Mouse (Mus musculus): ENCODE results near the gene Dnajc25. TPM values are rescaled to one million over a fixed set of nuclear protein-coding genes. Genes with fewer than 3 reads are reported as not detected.

The Dnajc25 gene
- polyA plus RNA-seq (2014; fragmentation: Nextera tagmentation; extraction: Ambion mirVana): 5.7 and 6.3 TPM in 2 replicates

DNA sequence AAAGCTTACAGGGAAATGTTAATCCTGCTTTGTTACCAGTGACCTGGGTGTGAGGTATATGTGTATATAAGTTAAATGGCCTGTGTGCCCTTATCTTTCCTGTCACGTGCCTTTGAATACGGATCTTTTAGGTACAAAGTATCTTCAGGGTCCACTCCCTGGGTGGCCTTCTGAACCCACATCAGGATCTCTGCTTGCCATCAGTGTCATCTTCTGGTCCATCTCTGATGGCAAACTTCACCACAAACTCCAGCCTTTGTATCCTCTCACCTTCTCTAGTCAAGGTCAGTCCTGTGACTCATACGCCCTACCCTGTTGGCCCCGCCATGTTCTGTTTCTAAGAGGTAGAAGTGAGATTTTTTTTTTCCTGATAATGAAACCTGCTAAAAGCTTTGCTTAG, at the start of gene Dnajc25:
Gene Dnajc25 (plus strand): TSS at position 301 of the 400 bp plus-strand sequence.
- ATAC-seq (ENCODE audit: low FRiP score, low TSS enrichment): no peak
- DNase-seq: no peak
- no peak within 1 kb of the TSS for H3K4me3 ChIP-seq (replicated peaks; ENCODE audit: low read depth, low read length)
- H3K36me3 ChIP-seq (ENCODE audit: control insufficient read depth, insufficient read depth, low read length): no peaks in the 10 kb centered on the region
- no peak within 1 kb of the TSS for H3K27ac ChIP-seq (replicated peaks; ENCODE audit: low read depth, low read length)
- 92% methylated on average over 4 of the region's 4 CpGs for WGBS
- no peaks in the 10 kb centered on the region for H3K27me3 ChIP-seq (ENCODE audit: control insufficient read depth, insufficient read depth, low read length)
- no peaks in the 10 kb centered on the region for H3K9me3 ChIP-seq (ENCODE audit: control insufficient read depth, low read length)
- no peak within 1 kb of the TSS for H3K4me2 ChIP-seq (ENCODE audit: low read length)
- H3K4me1 ChIP-seq (ENCODE audit: control insufficient read depth, insufficient read depth, low read length): no peaks in the 10 kb centered on the region
- H3K9ac ChIP-seq (replicated peaks; ENCODE audit: low read length): no peak within 1 kb of the TSS

DNA sequence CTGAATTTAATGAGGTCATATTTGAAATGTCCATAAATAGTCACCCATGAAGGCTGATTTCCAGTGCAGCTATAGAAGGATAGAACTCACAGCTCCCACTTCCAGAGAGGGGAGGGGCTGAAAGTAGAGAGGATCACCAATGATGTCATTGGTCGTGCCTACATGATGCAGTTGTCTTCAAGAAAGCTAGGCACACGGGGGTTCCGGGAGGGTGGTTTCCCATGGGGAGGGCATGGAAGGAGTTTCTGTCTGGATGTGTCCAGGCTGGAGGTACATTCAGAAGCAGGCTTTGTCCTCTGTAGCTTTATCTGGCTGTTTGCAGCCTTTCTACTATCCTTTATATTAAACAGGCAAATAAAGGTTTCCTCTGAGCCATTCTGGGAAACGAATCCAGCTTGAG, 46.5 kb upstream of the Dnajc25 start:
- ATAC-seq (ENCODE audit: low FRiP score, low TSS enrichment): no peak
- WGBS: 86% methylated on average over 4 of the region's 4 CpGs
- DNase-seq: no peak

DNA sequence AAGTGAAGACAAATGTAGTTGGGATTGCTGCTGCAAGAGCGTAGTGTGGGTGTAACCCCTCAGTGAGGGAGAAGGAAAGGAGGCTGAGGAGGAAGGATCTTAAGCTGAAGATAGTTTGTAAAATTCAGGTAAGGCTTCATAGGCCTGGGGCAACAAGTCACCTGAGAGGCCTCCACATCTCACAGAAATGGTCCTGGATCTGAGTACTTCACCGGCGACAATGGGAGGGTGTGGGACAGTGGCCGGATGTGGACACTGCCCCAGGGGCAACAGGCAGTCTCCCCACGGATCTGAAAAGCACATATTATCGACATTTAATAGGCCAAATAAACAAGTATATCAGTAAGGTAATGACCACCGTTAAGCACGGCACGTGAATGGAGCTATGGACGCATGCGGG, 42.2 kb upstream of the Dnajc25 start:
- Histone ChIP-seq H3K4me2 (ENCODE audit: low read length) (no peak overlapping the region), H3K4me1 (ENCODE audit: control insufficient read depth, insufficient read depth, low read length) (no peaks in the 10 kb centered on the region), H3K9ac (replicated peaks; ENCODE audit: low read length) (no peak overlapping the region), H3K36me3 (ENCODE audit: control insufficient read depth, insufficient read depth, low read length) (0 out of 2 replicates have a peak, but pooled peaks cover 3% of the 10 kb centered on the region), H3K27ac (replicated peaks; ENCODE audit: low read depth, low read length) (no peak overlapping the region), H3K27me3 (ENCODE audit: control insufficient read depth, insufficient read depth, low read length) (no peaks in the 10 kb centered on the region), H3K4me3 (replicated peaks; ENCODE audit: low read depth, low read length) (no peak overlapping the region), H3K9me3 (ENCODE audit: control insufficient read depth, low read length) (no peaks in the 10 kb centered on the region)
- DNase-seq (no peak), ATAC-seq (ENCODE audit: low FRiP score, low TSS enrichment) (no peak)
- 93% methylated on average over 11 of the region's 11 CpGs for WGBS

More for the DNA sequence above, 46.5 kb upstream of the Dnajc25 start:
- Histone ChIP-seq H3K4me3 (replicated peaks; ENCODE audit: low read depth, low read length) (no peak overlapping the region), H3K9me3 (ENCODE audit: control insufficient read depth, low read length) (no peaks in the 10 kb centered on the region), H3K4me1 (ENCODE audit: control insufficient read depth, insufficient read depth, low read length) (no peaks in the 10 kb centered on the region; the same call in 1 of the 2 replicates), H3K27ac (replicated peaks; ENCODE audit: low read depth, low read length) (no peak overlapping the region), H3K36me3 (ENCODE audit: control insufficient read depth, insufficient read depth, low read length) (no peaks in the 10 kb centered on the region), H3K9ac (replicated peaks; ENCODE audit: low read length) (no peak overlapping the region), H3K27me3 (ENCODE audit: control insufficient read depth, insufficient read depth, low read length) (no peaks in the 10 kb centered on the region), H3K4me2 (ENCODE audit: low read length) (no peak overlapping the region)

DNA sequence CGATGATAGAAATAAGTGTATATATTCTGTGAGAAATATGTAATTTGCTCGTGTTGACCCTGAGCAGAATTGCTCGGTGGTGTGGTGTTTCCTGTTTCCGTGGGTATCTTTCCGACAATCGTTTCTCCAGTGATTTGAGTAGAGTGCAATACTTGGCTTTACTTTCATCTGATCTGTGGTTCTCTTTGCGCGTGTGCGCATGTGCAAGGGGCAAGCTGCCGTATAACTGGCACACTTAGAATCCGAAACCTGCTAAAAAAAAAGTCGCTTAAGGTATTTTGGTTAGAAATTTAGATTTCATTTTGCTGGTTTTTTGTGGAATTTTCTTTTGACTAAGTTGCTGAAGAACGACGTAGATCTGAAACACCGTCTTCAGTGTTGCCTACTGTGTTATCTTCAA, 33.1 kb upstream of the Dnajc25 start:
- Histone ChIP-seq H3K36me3 (ENCODE audit: control insufficient read depth, insufficient read depth, low read length) (0 out of 2 replicates have a peak, but pooled peaks cover 2% of the 10 kb centered on the region), H3K9ac (replicated peaks; ENCODE audit: low read length) (no peak overlapping the region), H3K4me1 (ENCODE audit: control insufficient read depth, insufficient read depth, low read length) (no peaks in the 10 kb centered on the region), H3K27me3 (ENCODE audit: control insufficient read depth, insufficient read depth, low read length) (no peaks in the 10 kb centered on the region), H3K4me2 (ENCODE audit: low read length) (no peak overlapping the region), H3K4me3 (replicated peaks; ENCODE audit: low read depth, low read length) (no peak overlapping the region), H3K9me3 (ENCODE audit: control insufficient read depth, low read length) (no peaks in the 10 kb centered on the region), H3K27ac (replicated peaks; ENCODE audit: low read depth, low read length) (no peak overlapping the region)
- DNase-seq (no peak), ATAC-seq (ENCODE audit: low FRiP score, low TSS enrichment) (no peak)
- WGBS: 95% methylated on average over 15 of the region's 15 CpGs

DNA sequence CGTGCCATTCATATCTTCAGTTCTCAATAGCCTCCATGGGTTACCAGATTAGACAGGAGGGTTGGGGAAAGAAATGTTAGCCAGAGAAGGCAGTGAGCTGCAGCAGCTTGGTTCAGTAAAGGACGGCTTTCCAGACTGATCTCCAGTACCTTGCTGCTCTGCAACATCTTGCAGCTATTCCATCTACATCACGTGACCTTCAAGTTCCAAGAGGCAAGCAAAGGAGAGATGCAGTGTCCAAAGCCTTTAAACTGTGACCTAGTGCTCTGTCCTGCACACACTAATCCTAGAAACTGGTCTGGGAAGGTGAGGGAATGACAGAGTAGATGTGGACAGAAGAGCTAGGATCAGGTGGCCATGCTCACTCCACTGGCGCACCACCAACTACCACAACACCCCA, 31.6 kb upstream of the Dnajc25 start:
- H3K4me3 ChIP-seq (replicated peaks; ENCODE audit: low read depth, low read length): no peak overlapping the region
- H3K36me3 ChIP-seq (ENCODE audit: control insufficient read depth, insufficient read depth, low read length): no peaks in the 10 kb centered on the region
- no peak overlapping the region for H3K9ac ChIP-seq (replicated peaks; ENCODE audit: low read length)
- H3K27me3 ChIP-seq (ENCODE audit: control insufficient read depth, insufficient read depth, low read length): no peaks in the 10 kb centered on the region
- no peak overlapping the region for H3K27ac ChIP-seq (replicated peaks; ENCODE audit: low read depth, low read length)
- DNase-seq (no peak), ATAC-seq (ENCODE audit: low FRiP score, low TSS enrichment) (no peak)
- 92% methylated on average over 4 of the region's 4 CpGs for WGBS
- no peaks in the 10 kb centered on the region for H3K9me3 ChIP-seq (ENCODE audit: control insufficient read depth, low read length)
- H3K4me1 ChIP-seq (ENCODE audit: control insufficient read depth, insufficient read depth, low read length): no peaks in the 10 kb centered on the region
- no peak overlapping the region for H3K4me2 ChIP-seq (ENCODE audit: low read length)

DNA sequence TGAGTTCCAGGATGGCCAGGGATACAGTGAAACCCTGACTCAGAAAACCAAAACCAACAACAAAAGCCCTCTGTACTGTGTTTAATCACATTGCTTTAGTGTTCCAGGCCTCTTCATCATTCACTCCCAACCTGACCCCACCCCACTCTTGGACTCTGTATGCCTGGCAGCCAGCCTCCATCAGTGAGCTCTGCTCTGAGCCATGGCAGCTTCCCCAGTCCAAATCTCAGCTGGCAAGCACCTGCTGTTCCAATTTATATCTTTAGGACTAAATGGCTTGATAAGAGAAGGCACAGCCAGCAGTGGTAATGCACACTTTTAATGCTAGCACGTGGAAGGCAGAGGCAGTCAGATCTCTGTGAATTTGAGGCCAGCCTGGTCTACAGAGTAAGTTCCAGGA, 29.7 kb upstream of the Dnajc25 start:
- no peaks in the 10 kb centered on the region for H3K4me1 ChIP-seq (ENCODE audit: control insufficient read depth, insufficient read depth, low read length)
- WGBS: 85% methylated on average over 1 of the region's 1 CpGs
- no peaks in the 10 kb centered on the region for H3K27me3 ChIP-seq (ENCODE audit: control insufficient read depth, insufficient read depth, low read length)
- no peak overlapping the region for H3K4me3 ChIP-seq (replicated peaks; ENCODE audit: low read depth, low read length)
- no peak for ATAC-seq (ENCODE audit: low FRiP score, low TSS enrichment)
- DNase-seq: no peak
- H3K36me3 ChIP-seq (ENCODE audit: control insufficient read depth, insufficient read depth, low read length): no peaks in the 10 kb centered on the region
- H3K4me2 ChIP-seq (ENCODE audit: low read length): no peak overlapping the region
- no peak overlapping the region for H3K9ac ChIP-seq (replicated peaks; ENCODE audit: low read length)
- no peak overlapping the region for H3K27ac ChIP-seq (replicated peaks; ENCODE audit: low read depth, low read length)
- H3K9me3 ChIP-seq (ENCODE audit: control insufficient read depth, low read length): no peaks in the 10 kb centered on the region

DNA sequence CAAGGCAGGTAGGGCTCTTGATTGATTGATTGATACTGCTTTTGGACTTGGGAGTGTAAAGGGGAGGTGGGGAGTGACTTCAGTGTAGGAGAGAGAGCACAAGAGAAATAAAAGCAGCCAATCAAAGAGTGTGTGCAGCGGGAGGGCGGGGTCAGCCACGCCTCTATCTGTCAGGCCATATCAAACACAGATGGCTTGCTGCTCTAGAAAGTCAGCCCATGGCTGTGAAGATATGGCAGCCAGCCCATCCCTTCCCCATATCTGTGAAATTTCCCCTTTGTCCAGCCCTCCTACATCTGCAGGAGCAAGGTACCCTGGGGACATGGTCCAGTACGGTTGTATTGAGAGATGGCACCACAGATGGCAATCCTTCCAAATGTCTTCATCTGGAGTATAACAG, 24.2 kb upstream of the Dnajc25 start:
- no peaks in the 10 kb centered on the region for H3K9me3 ChIP-seq (ENCODE audit: control insufficient read depth, low read length)
- WGBS: 91% methylated on average over 4 of the region's 4 CpGs
- H3K4me1 ChIP-seq (ENCODE audit: control insufficient read depth, insufficient read depth, low read length): no peaks in the 10 kb centered on the region
- DNase-seq (no peak), ATAC-seq (ENCODE audit: low FRiP score, low TSS enrichment) (no peak)
- H3K9ac ChIP-seq (replicated peaks; ENCODE audit: low read length): no peak overlapping the region
- H3K4me2 ChIP-seq (ENCODE audit: low read length): no peak overlapping the region
- H3K36me3 ChIP-seq (ENCODE audit: control insufficient read depth, insufficient read depth, low read length): no peaks in the 10 kb centered on the region
- H3K27ac ChIP-seq (replicated peaks; ENCODE audit: low read depth, low read length): no peak overlapping the region
- no peak overlapping the region for H3K4me3 ChIP-seq (replicated peaks; ENCODE audit: low read depth, low read length)
- no peaks in the 10 kb centered on the region for H3K27me3 ChIP-seq (ENCODE audit: control insufficient read depth, insufficient read depth, low read length)

DNA sequence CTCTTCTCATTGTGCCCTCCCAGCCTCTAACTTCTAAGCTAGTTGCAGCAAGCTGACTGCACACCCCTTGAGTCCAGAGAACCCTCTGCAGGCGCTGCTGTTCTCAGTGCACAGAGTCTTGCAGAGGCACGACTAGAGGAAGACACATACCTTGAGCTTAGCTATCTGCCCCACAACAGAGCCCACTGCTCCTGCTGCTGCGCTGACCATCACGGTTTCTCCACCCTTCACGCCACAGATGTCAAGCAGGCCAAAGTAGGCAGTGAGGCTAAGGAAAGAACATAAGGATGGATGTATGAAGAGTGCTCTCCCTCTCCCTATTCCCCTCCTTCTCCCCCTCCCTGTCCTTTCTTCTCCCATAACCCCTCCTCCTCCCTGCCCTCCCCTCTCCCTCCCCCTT, 19.2 kb upstream of the Dnajc25 start:
- DNase-seq (no peak), ATAC-seq (ENCODE audit: low FRiP score, low TSS enrichment) (no peak)
- Histone ChIP-seq H3K9me3 (ENCODE audit: control insufficient read depth, low read length) (no peaks in the 10 kb centered on the region), H3K27me3 (ENCODE audit: control insufficient read depth, insufficient read depth, low read length) (no peaks in the 10 kb centered on the region), H3K36me3 (ENCODE audit: control insufficient read depth, insufficient read depth, low read length) (no peaks in the 10 kb centered on the region), H3K27ac (replicated peaks; ENCODE audit: low read depth, low read length) (no peak overlapping the region), H3K9ac (replicated peaks; ENCODE audit: low read length) (no peak overlapping the region), H3K4me1 (ENCODE audit: control insufficient read depth, insufficient read depth, low read length) (no peaks in the 10 kb centered on the region), H3K4me3 (replicated peaks; ENCODE audit: low read depth, low read length) (no peak overlapping the region), H3K4me2 (ENCODE audit: low read length) (no peak overlapping the region)
- whole genome bisulfite sequencing: 84% methylated on average over 5 of the region's 5 CpGs

DNA sequence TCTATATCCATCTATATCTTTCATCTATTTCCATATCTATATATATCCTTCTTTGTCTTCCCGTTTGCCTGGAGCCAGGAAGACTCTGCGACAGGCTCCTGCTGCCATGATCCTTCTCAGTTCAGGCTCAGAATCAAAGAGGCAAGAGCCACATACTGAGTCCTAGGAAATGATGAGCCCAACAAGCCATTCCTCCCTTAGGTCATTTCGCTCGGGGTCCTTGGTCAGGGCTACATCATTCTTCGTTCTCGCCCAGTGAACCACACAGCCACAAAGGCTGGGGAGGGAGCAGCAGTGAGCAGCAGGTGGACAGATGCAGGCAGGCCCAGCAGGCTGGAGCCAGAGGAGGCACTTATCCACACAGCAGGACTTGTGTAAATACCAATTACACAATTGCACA, 13.4 kb upstream of the Dnajc25 start:
- no peaks in the 10 kb centered on the region for H3K27me3 ChIP-seq (ENCODE audit: control insufficient read depth, insufficient read depth, low read length)
- no peak for ATAC-seq (ENCODE audit: low FRiP score, low TSS enrichment)
- H3K4me2 ChIP-seq (ENCODE audit: low read length): no peak overlapping the region
- DNase-seq: no peak
- H3K9me3 ChIP-seq (ENCODE audit: control insufficient read depth, low read length): no peaks in the 10 kb centered on the region
- no peaks in the 10 kb centered on the region for H3K36me3 ChIP-seq (ENCODE audit: control insufficient read depth, insufficient read depth, low read length)
- H3K4me3 ChIP-seq (replicated peaks; ENCODE audit: low read depth, low read length): no peak overlapping the region
- peaks cover under 1% of the 10 kb centered on the region; the same call in 1 of the 2 replicates for H3K4me1 ChIP-seq (ENCODE audit: control insufficient read depth, insufficient read depth, low read length)
- WGBS: 72% methylated on average over 6 of the region's 6 CpGs
- H3K9ac ChIP-seq (replicated peaks; ENCODE audit: low read length): no peak overlapping the region
- H3K27ac ChIP-seq (replicated peaks; ENCODE audit: low read depth, low read length): no peak overlapping the region
